Mouse (Mus musculus): ENCODE measurements around the gene Mfsd4a.

- TF ChIP-seq EP300 (optimal IDR thresholded peaks at IDR 0.05) (no peak), CTCF (IDR thresholded peaks at IDR 0.05; ENCODE audit: low read depth) (no peak)
Measured at GRCm38 (mm10) chr1:132089767-132090166, 21.9 kb upstream of the Mfsd4a start.
